Mouse (Mus musculus) bone marrow macrophage, adult 2 months (primary cell): Measurements from ENCODE around the gene Phgdh.

Experiments used
- CTCF ChIP-seq: IDR thresholded peaks from 2 replicates; pipeline ENCODE4 v1.5.1; 2012; ENCODE audit warnings: low read depth, mild to moderate bottlenecking, low read length, moderate library complexity
- POLR2A ChIP-seq: IDR thresholded peaks from 2 replicates; pipeline ENCODE4 v1.6.1; 2012; ENCODE audit warnings: mild to moderate bottlenecking, low read depth, low read length, borderline replicate concordance

DNA sequence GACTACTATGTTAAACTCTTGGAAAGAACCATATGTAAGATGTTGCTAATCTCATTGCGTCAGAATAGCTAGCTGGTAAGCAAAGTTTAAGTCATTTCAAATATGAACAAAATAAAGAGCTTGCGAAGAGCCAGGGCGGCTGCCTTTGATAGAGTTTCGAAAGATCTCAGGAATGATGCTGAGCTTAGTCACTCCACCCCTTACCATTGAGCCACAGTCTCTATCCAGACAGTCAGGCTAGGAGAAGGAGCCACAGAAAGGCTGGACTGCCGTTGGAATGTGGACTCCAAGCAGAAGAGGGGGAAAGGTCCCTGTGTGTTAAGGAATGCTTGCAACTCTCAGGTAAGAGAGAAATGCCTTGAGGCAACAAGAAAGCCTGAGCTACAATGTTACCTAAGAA, 35.2 kb upstream of the Phgdh start:
- TF ChIP-seq POLR2A (no peak), CTCF (no peak)
